Mouse (Mus musculus) stomach, embryonic 16.5 days (tissue): ENCODE results near the gene 4921501E09Rik. TPM values are rescaled to one million over a fixed set of nuclear protein-coding genes. Genes with fewer than 3 reads are reported as not detected.

ENCODE experiments used
- ATAC-seq: fragments of 200-750 bp; cut with Nextera tagmentation; 2 replicates; pipeline ENCODE4 v1.8.0; 2017; ENCODE audit warnings: moderate number of reproducible peaks, moderate TSS enrichment; ENCODE audit not compliant: insufficient read depth, low FRiP score
- H3K27ac ChIP-seq: fragments of 300-500 bp; sonication (generic); 2 replicates; pipeline ENCODE4 v1.5.1; 2014; ENCODE audit warnings: low read length
- H3K27me3 ChIP-seq: fragments of 300-500 bp; sonication (generic); 2 replicates; pipeline ENCODE4 v1.6.1; 2014; ENCODE audit warnings: low read length, control low read depth, mixed read lengths; ENCODE audit not compliant: control insufficient read depth, insufficient read depth
- H3K36me3 ChIP-seq: fragments of 300-500 bp; sonication (generic); 2 replicates; pipeline ENCODE4 v1.6.1; 2014; ENCODE audit warnings: low read length; ENCODE audit not compliant: control insufficient read depth, insufficient read depth
- H3K4me1 ChIP-seq: fragments of 300-500 bp; sonication (generic); 2 replicates; pipeline ENCODE4 v1.6.1; 2014; ENCODE audit warnings: low read length, control low read depth, mixed read lengths; ENCODE audit not compliant: control insufficient read depth, insufficient read depth
- H3K4me2 ChIP-seq: fragments of 300-500 bp; sonication (generic); 2 replicates; pipeline ENCODE4 v1.6.1; 2014; ENCODE audit warnings: low read depth, low read length, mixed read lengths
- H3K4me3 ChIP-seq: fragments of 300-500 bp; sonication (generic); replicated peaks from 2 replicates; pipeline ENCODE4 v1.5.1; 2014; ENCODE audit warnings: mild to moderate bottlenecking, low read length
- H3K9ac ChIP-seq: fragments of 300-500 bp; sonication (generic); 2 replicates; pipeline ENCODE4 v1.6.1; 2014; ENCODE audit warnings: low read length
- H3K9me3 ChIP-seq: fragments of 300-500 bp; sonication (generic); replicated peaks from 2 replicates; pipeline ENCODE4 v1.6.1; 2016; ENCODE audit warnings: low read length, control low read depth; ENCODE audit not compliant: control insufficient read depth
- WGBS: fragments of 180-500 bp; shearing (Covaris S2); extraction: QIAGEN DNeasy Blood & Tissue Kit; methylation state at CpG from one replicate; pipeline ENCODE4 v1.1.7; 2014; 5-methylcytosine and 5-hydroxymethylcytosine counted together
- polyA plus RNA-seq: library from polyadenylated mRNA; unstranded; fragments of >200 nt; fragmentation: Nextera tagmentation; extraction: Ambion mirVana; gene quantifications from 2 replicates; pipeline ENCODE4 v1.2.1, GENCODE M21; 2015

Gene 4921501E09Rik
- not detected in 2 replicates for polyA plus RNA-seq

DNA sequence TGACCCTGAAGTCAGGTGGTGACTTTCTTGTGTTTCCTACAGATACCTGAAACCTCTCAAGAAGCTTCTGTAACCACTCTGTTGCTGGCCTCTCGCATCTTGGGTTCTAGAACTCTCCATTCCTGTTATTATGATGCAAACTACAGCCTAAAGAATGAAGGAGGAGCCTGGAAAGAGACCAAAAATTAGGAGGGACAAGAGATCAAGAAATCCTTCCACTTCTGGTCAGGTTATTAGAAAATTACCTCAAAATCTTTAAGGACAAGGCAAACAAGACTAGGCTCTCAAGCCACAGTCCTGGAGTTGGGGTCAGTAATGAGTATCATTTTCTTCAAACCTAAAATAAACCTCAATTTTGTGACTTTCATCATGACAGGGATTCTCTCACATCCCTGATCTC, at the start of gene 4921501E09Rik:
4921501E09Rik (minus strand) TSS at position 101 of the 400 bp plus-strand sequence.
- Histone ChIP-seq H3K9ac (no peak within 1 kb of the TSS), H3K27me3 (no peaks in the 10 kb centered on the region), H3K4me3 (no peak within 1 kb of the TSS), H3K9me3 (no peaks in the 10 kb centered on the region), H3K4me2 (no peak within 1 kb of the TSS), H3K27ac (no peak within 1 kb of the TSS), H3K36me3 (no peaks in the 10 kb centered on the region), H3K4me1 (no peaks in the 10 kb centered on the region)
- no peak for ATAC-seq
- WGBS = 56% methylated on average over 1 of the region's 1 CpGs

DNA sequence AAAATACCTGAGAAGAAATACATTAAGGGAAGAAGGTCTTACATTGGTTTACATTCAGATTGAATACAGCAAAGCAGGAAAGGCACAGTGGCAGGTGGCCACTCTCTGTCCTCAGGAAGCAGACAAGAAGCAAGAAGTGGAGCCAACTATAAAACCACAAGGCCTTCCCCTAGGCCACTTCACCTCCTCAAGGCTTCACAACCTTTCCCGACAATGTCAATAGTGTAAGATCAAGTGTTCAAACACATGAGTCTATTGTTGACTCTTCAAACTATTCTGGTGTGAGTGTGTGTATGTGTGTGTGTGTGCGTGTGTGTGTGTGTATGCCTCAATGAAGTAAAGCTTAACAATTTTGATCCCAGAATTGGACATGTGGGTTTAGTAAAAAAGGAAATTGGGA, 29.5 kb upstream of the 4921501E09Rik start:
- H3K36me3 ChIP-seq = no peaks in the 10 kb centered on the region
- H3K4me2 ChIP-seq = no peak overlapping the region
- ATAC-seq = no peak
- H3K4me3 ChIP-seq = no peak overlapping the region
- no peak overlapping the region for H3K9ac ChIP-seq
- no peaks in the 10 kb centered on the region for H3K9me3 ChIP-seq
- H3K27me3 ChIP-seq = no peaks in the 10 kb centered on the region
- H3K4me1 ChIP-seq = peaks cover 8% of the 10 kb centered on the region
- WGBS = 76% methylated on average over 2 of the region's 2 CpGs
- no peak overlapping the region for H3K27ac ChIP-seq

DNA sequence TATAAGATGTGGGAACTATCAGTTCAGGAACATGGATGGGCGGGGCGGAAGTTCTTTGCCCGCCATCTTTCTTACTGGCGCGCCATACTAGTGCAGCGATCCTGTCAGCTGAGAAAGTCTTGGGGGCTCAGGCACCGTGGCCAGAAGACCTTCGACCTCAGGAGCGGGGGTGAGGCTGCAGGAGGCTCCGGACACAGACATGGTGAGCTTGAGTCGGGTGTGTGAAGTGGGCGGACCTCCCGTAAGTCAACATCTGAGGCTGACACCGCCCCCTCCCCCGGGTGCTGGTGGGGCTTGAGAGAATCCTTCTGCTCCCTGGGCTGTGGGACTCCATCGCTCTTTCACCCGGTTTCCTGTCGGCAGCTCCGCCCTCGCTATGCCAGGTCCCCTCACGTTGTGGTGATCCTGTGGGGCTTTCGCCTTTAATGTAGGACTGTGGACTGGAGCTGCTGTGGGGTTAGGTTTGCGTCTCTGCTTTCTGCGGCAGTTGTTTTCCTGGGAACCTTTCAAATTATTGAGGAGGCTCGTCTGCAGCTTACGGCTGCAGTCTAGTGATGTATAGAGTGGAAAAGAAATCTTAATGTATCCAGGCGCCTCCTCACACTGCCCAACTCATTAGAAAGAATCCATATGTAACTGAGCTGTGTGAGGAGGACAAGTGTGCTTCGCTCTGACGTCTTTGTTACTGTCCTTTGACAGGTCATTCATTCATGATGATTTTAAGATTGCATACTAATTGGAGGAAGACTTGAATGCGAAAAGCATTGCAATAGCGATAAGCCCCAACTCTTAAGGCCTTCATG, 24.7 kb upstream of the 4921501E09Rik start:
- peak overlapping the region; percentile 95 for H3K27ac ChIP-seq
- H3K4me2 ChIP-seq = peak overlapping the region; percentile 76
- peak overlapping the region; percentile 78 for H3K4me3 ChIP-seq
- H3K4me1 ChIP-seq = peaks cover 12% of the 10 kb centered on the region
- no peaks in the 10 kb centered on the region for H3K9me3 ChIP-seq
- ATAC-seq = peak; percentile 80
- H3K36me3 ChIP-seq = no peaks in the 10 kb centered on the region
- 2% methylated on average over 30 of the region's 31 CpGs for WGBS
- H3K9ac ChIP-seq = peak overlapping the region; percentile 85
- H3K27me3 ChIP-seq = no peaks in the 10 kb centered on the region

DNA sequence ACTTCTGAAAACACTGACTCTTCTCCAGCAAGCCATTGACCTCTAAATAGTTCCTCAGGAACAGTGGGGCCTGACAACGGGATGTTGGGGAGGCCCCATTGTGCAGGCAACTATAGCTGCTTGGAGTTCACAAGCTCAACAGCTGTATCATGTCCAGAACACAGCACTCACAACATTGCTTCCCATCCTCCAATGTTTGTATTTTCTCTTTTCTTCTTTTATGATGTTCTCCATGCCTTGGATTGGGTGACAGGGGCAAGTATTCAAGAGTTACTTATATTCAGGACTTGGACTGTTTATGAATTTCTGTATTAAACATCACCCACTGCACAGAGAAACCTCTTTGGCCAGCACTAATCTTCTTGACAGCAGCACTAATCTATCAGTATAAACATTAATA, 23.8 kb upstream of the 4921501E09Rik start:
- H3K4me3 ChIP-seq = no peak overlapping the region
- peak overlapping the region; percentile 76; the same call in 1 of the 2 replicates for H3K4me2 ChIP-seq
- no peaks in the 10 kb centered on the region for H3K27me3 ChIP-seq
- 52% methylated on average over 1 of the region's 1 CpGs for WGBS
- peaks cover 12% of the 10 kb centered on the region for H3K4me1 ChIP-seq
- no peak overlapping the region for H3K9ac ChIP-seq
- no peaks in the 10 kb centered on the region for H3K36me3 ChIP-seq
- no peaks in the 10 kb centered on the region for H3K9me3 ChIP-seq
- ATAC-seq = no peak
- peak overlapping the region; percentile 95 for H3K27ac ChIP-seq

DNA sequence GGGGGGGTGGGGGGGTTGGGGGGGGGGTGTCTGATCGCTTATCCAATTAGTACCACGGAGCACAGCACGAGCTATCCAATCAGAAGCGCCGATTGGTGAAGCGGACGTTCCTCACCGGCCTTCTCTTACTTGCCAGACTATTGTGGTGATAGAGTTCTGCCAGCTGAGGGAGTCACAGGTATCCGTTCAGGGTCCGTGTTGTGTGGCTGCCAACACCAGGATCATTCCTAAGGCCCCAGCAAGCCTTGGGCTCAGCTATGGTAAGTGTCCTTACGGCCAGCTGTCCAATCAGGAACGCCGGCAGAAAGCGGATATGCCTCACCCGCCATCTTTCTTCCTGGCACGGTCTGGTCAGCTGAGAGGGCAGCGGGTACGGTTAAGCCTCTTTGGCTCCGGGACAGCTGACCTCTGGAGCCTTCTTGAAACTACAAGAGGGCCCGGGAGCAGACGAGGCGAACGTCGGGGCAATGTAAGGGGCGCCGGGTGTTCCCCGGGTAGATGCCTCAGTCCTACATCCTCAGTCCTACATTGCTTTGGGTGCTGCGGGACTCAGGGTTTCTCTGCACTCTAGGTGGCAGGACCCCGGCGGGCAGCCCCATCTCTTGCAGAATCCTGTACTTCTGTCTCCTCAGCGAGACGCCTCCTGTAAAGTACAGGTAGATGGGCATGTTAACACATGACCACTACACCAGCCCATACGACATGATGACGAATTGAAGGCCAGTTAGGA, 21.5 kb upstream of the 4921501E09Rik start, which contains the start of gene Zfp563:
Zfp563 (plus strand) TSS at position 91 of the 730 bp plus-strand sequence.
- H3K4me3 ChIP-seq = peak within 1 kb of the TSS; percentile 79
- 4% methylated on average over 34 of the region's 34 CpGs for WGBS

DNA sequence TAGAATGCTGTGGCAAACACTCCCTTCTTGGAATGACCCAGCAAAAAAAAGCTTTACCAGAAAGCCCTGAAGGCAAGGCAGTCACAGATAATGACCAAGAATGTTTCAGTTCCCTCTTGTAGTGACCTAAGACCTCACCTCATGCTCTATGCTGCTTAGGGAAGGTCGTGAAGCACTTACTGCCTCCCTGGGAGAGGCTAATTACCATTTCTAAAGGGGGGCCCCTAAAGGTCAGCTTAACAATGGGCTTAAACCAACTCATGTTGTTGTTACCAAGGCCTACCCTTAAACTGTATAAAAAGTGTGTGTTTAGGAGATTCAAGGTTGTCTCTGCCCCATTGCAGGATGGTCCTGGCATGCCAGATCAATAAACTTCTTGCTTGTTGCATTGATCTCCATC, 4.9 kb downstream of the 4921501E09Rik start:
- H3K4me2 ChIP-seq = no peak overlapping the region
- H3K9ac ChIP-seq = no peak overlapping the region
- H3K4me3 ChIP-seq = no peak overlapping the region
- no peaks in the 10 kb centered on the region for H3K36me3 ChIP-seq
- whole genome bisulfite sequencing = 5% methylated on average over 1 of the region's 1 CpGs
- ATAC-seq = no peak
- H3K27ac ChIP-seq = no peak overlapping the region
- H3K9me3 ChIP-seq = no peaks in the 10 kb centered on the region
- no peaks in the 10 kb centered on the region for H3K4me1 ChIP-seq
- H3K27me3 ChIP-seq = no peaks in the 10 kb centered on the region

More for the DNA sequence above, 21.5 kb upstream of the 4921501E09Rik start, which contains the start of gene Zfp563:
- H3K36me3 ChIP-seq = no peaks in the 10 kb centered on the region
- H3K4me2 ChIP-seq = peak within 1 kb of the TSS; percentile 68
- H3K27ac ChIP-seq = peak within 1 kb of the TSS; percentile 87
- peak; percentile 91 for ATAC-seq
- H3K9me3 ChIP-seq = no peaks in the 10 kb centered on the region
- H3K9ac ChIP-seq = peak within 1 kb of the TSS; percentile 88
- H3K27me3 ChIP-seq = no peaks in the 10 kb centered on the region
- peaks cover 12% of the 10 kb centered on the region for H3K4me1 ChIP-seq

DNA sequence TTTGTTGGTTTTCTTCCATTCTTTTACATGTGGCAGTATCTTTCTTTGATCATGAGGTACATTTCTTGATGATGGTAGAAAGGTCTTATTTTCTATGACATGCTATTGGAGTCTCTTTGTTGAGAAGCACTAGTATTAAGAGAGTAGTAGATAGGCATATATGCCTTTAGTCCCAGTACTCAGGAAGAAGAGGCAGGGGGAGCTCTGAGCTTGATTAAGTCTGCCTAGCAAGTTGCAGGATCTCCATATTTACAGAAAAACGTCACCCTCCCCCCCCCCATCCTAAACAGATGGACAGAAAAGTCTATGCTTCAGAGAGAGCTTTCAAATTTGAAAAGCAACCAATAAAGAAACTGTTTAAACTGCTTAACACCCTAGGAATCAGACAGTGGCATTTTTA, 9.1 kb downstream of the 4921501E09Rik start:
- H3K27ac ChIP-seq = no peak overlapping the region
- no peak overlapping the region for H3K4me3 ChIP-seq
- WGBS = 6% methylated on average over 1 of the region's 1 CpGs
- no peaks in the 10 kb centered on the region for H3K9me3 ChIP-seq
- no peaks in the 10 kb centered on the region for H3K27me3 ChIP-seq
- no peak overlapping the region for H3K9ac ChIP-seq
- no peak for ATAC-seq
- H3K4me1 ChIP-seq = no peaks in the 10 kb centered on the region
- H3K4me2 ChIP-seq = no peak overlapping the region
- H3K36me3 ChIP-seq = no peaks in the 10 kb centered on the region

DNA sequence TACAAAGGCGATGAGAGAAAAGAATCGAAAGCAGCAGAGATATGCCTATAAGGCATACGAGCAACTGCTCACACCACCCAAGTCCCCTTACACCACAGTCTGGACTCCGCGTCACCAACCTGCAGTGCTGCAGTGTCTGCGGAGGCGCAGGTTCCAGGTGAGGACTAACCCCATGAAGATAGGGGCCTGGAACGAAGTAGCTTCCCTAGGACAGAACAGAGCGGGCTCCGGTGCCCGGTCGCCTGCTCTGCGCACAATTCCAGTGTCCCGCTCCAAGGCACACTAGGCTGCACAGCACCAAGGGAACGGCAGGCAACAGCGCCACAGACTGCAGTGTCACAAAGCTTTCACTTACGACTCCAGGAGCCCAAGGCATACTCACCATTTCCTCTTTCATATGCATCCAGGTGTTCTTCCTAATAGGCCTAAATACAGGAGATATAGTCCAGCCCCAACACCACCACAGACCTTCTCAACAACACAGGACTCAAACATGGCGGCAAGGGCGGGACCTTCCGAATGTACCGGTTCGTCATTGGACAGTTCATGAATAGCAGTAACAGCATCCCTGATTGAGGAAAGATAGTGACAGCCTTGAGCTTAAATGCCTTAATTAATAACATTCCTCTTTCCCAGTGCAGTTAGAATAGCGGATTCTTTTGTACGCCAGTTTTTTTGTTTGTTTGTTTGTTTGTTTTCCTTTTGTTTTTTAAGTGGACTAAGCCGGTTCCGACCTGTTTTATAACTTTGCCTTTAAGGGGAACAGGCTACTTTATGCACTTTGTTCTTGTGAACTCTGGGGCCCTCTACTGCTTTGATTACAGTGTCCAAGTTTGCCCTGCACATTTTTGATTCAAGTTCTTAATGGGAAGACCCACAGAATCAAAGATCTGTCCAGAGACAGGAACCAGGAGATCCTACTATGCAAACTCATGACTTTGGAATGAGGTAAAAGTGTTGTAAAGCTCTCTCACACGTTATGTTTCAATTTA, 34.7 kb downstream of the 4921501E09Rik start, which contains the start of gene Zfp763:
Zfp763 (minus strand) TSS at position 503 of the 992 bp plus-strand sequence.
- peak within 1 kb of the TSS; percentile 96 for H3K4me3 ChIP-seq
- no peaks in the 10 kb centered on the region for H3K27me3 ChIP-seq
- peak within 1 kb of the TSS; percentile 94 for H3K9ac ChIP-seq
- H3K36me3 ChIP-seq = no peaks in the 10 kb centered on the region
- peak within 1 kb of the TSS; percentile 87 for H3K27ac ChIP-seq
- peak within 1 kb of the TSS; percentile 68 for H3K4me2 ChIP-seq
- ATAC-seq = peak; percentile 97
- WGBS = 3% methylated on average over 27 of the region's 27 CpGs
- H3K4me1 ChIP-seq = peaks cover 4% of the 10 kb centered on the region
- H3K9me3 ChIP-seq = 0 out of 2 replicates have a peak, but pooled peaks cover 4% of the 10 kb centered on the region
